Mouse (Mus musculus): ENCODE data around the gene Ces4a. TPM values are rescaled to one million over a fixed set of nuclear protein-coding genes. Genes with fewer than 3 reads are reported as not detected.
A peak's percentile ranks its signal among the peaks of the same experiment; 100 is the strongest.
"Not testable (repeated sequence)": the region's sequence is repeated elsewhere in the genome, so short reads cannot be mapped to it uniquely, and the experiment has no call there.

Gene Ces4a
- total and polyA plus RNA-seq, 2 experiments from 2014 or later: not detected

- Histone ChIP-seq H3K4me3 (ENCODE audit: low read depth, low read length) (peak within 1 kb of the TSS; percentile 96), H3K4me2 (ENCODE audit: low read depth, low read length) (peak within 1 kb of the TSS; percentile 81), H3K27me3 (ENCODE audit: control insufficient read depth, insufficient read depth, low read length) (no peaks in the 10 kb centered on the region), H3K9me3 (replicated peaks; ENCODE audit: control insufficient read depth, low read length) (no peaks in the 10 kb centered on the region), H3K9ac (replicated peaks; ENCODE audit: low read depth, low read length) (peak within 1 kb of the TSS; percentile 94), H3K27ac (ENCODE audit: low read depth) (peak within 1 kb of the TSS; percentile 97), H3K36me3 (replicated peaks; ENCODE audit: control insufficient read depth, insufficient read depth, low read length) (no peaks in the 10 kb centered on the region), H3K4me1 (ENCODE audit: control insufficient read depth, insufficient read depth) (0 out of 2 replicates have a peak, but pooled peaks cover 6% of the 10 kb centered on the region)
- ATAC-seq (ENCODE audit: insufficient read depth, low read depth): peak; percentile 90
- WGBS: 0% methylated on average over 63 of the region's 86 CpGs
- DNase-seq (ENCODE audit: low spot score): peak; percentile 96
- no peak for TF ChIP-seq CTCF (IDR thresholded peaks at IDR 0.05; ENCODE audit: low read depth)
- no peak for TF ChIP-seq EP300 (IDR thresholded peaks at IDR 0.05; ENCODE audit: low read depth)
Observed at GRCm38 (mm10) chr8:105170381-105171115, 38.9 kb downstream of the Ces4a start, which contains the start of gene Cbfb. Gene Cbfb (plus strand): TSS chr8:105170674.

GRCm38 (mm10) chr8:105171116-105172002 is 39.8 kb downstream of the Ces4a start:
- no peak for TF ChIP-seq EP300 (IDR thresholded peaks at IDR 0.05; ENCODE audit: low read depth)
- no peak for TF ChIP-seq CTCF (IDR thresholded peaks at IDR 0.05; ENCODE audit: low read depth)
- Histone ChIP-seq H3K9ac (replicated peaks; ENCODE audit: low read depth, low read length) (peak overlapping the region; percentile 94), H3K4me1 (ENCODE audit: control insufficient read depth, insufficient read depth) (0 out of 2 replicates have a peak, but pooled peaks cover 6% of the 10 kb centered on the region), H3K27ac (ENCODE audit: low read depth) (peak overlapping the region; percentile 97), H3K4me2 (ENCODE audit: low read depth, low read length) (peak overlapping the region; percentile 81), H3K9me3 (replicated peaks; ENCODE audit: control insufficient read depth, low read length) (no peaks in the 10 kb centered on the region), H3K36me3 (replicated peaks; ENCODE audit: control insufficient read depth, insufficient read depth, low read length) (peaks cover 5% of the 10 kb centered on the region), H3K27me3 (ENCODE audit: control insufficient read depth, insufficient read depth, low read length) (no peaks in the 10 kb centered on the region), H3K4me3 (ENCODE audit: low read depth, low read length) (peak overlapping the region; percentile 96)
- DNase-seq (ENCODE audit: low spot score) (peak; percentile 63), ATAC-seq (ENCODE audit: insufficient read depth, low read depth) (peak; percentile 49)
- WGBS: under 1% methylated on average over 91 of the region's 92 CpGs

DNA sequence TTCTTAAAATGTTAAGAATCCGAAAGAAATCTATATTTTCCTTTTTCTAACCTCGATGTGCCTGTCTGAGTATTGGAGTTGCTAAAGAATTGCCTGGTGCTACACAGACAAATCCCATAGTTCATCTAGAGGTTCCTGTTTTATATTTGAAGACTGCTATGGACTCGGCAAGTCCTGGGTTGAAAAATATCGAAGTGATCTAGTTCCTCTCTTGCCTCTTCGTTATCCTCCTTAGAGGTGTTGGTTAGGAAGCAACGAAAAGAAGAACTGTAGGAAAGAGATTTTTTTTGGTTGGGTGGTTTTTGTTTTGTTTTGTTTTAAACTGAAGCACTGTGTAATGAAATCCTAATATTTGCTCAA is 40.4 kb downstream of the Ces4a start:
- DNase-seq (ENCODE audit: low spot score) (no peak), ATAC-seq (ENCODE audit: insufficient read depth, low read depth) (no peak)
- TF ChIP-seq EP300 (IDR thresholded peaks at IDR 0.05; ENCODE audit: low read depth) (no peak), CTCF (IDR thresholded peaks at IDR 0.05; ENCODE audit: low read depth) (no peak)
- Histone ChIP-seq H3K4me2 (ENCODE audit: low read depth, low read length) (peak overlapping the region; percentile 81), H3K36me3 (replicated peaks; ENCODE audit: control insufficient read depth, insufficient read depth, low read length) (peaks cover 8% of the 10 kb centered on the region), H3K9me3 (replicated peaks; ENCODE audit: control insufficient read depth, low read length) (no peaks in the 10 kb centered on the region), H3K27me3 (ENCODE audit: control insufficient read depth, insufficient read depth, low read length) (no peaks in the 10 kb centered on the region), H3K27ac (ENCODE audit: low read depth) (peak overlapping the region; percentile 97), H3K9ac (replicated peaks; ENCODE audit: low read depth, low read length) (peak overlapping the region; percentile 94), H3K4me1 (ENCODE audit: control insufficient read depth, insufficient read depth) (0 out of 2 replicates have a peak, but pooled peaks cover 6% of the 10 kb centered on the region), H3K4me3 (ENCODE audit: low read depth, low read length) (peak overlapping the region; percentile 96)
- 22% methylated on average over 6 of the region's 6 CpGs for WGBS

DNA sequence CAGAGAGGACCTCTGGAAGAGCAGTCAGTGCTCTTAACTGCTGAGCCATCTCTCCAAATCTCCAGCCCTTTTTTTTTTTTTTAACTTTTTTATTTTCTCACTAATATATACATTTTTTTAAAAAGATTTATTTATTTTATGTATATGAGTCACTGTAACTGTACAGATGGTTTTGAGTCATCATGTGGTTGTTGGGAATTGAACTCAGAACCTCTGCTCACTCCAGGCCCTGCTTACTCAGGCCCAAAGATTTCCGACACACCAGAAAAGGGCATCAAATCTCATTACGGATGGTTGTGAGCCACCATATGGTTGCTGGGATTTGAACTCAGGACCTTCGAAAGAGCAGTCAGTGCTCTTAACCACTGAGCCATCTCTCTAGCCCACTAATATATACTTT is 43.7 kb downstream of the Ces4a start:
- WGBS: 99% methylated on average over 3 of the region's 3 CpGs
- DNase-seq (ENCODE audit: low spot score); H3K9me3 ChIP-seq (replicated peaks; ENCODE audit: control insufficient read depth, low read length); H3K27ac ChIP-seq (ENCODE audit: low read depth); H3K4me1 ChIP-seq (ENCODE audit: control insufficient read depth, insufficient read depth); H3K4me3 ChIP-seq (ENCODE audit: low read depth, low read length); H3K4me2 ChIP-seq (ENCODE audit: low read depth, low read length); H3K36me3 ChIP-seq (replicated peaks; ENCODE audit: control insufficient read depth, insufficient read depth, low read length); ATAC-seq (ENCODE audit: insufficient read depth, low read depth); H3K27me3 ChIP-seq (ENCODE audit: control insufficient read depth, insufficient read depth, low read length); H3K9ac ChIP-seq (replicated peaks; ENCODE audit: low read depth, low read length): not testable (repeated sequence)

DNA sequence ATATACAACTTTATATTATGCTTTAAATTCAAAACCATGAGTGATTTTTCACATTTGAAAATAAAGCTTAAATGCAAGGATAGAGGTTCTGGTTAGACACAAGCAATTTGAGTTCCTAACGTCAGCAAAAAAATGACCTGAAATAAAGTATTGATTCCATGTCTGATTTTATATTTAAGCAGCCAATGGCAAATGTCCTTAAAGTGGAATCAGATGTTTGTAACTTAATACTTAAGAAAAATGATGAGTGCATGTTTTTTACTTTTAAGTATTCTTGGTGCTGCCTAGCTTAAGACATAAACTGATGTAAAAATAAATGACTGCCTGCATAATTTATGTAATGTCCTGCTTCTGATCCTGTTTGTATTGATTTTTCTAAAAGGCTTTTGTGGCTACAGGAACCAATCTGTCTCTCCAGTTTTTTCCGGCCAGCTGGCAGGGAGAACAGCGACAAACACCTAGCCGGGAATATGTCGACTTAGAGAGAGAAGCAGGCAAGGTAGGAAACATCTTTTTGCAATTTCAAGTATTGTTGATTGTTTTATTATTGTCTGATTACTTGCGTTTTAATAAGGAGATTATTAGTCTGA is 46.7 kb downstream of the Ces4a start:
- TF ChIP-seq EP300 (IDR thresholded peaks at IDR 0.05; ENCODE audit: low read depth) (no peak), CTCF (IDR thresholded peaks at IDR 0.05; ENCODE audit: low read depth) (no peak)
- H3K27ac ChIP-seq (ENCODE audit: low read depth): no peak overlapping the region
- no peak overlapping the region for H3K4me3 ChIP-seq (ENCODE audit: low read depth, low read length)
- peaks cover 13% of the 10 kb centered on the region for H3K36me3 ChIP-seq (replicated peaks; ENCODE audit: control insufficient read depth, insufficient read depth, low read length)
- DNase-seq (ENCODE audit: low spot score) (no peak), ATAC-seq (ENCODE audit: insufficient read depth, low read depth) (no peak)
- H3K4me1 ChIP-seq (ENCODE audit: control insufficient read depth, insufficient read depth): 0 out of 2 replicates have a peak, but pooled peaks cover under 1% of the 10 kb centered on the region
- H3K9me3 ChIP-seq (replicated peaks; ENCODE audit: control insufficient read depth, low read length): no peaks in the 10 kb centered on the region
- WGBS: 83% methylated on average over 6 of the region's 6 CpGs
- no peak overlapping the region for H3K4me2 ChIP-seq (ENCODE audit: low read depth, low read length)
- H3K27me3 ChIP-seq (ENCODE audit: control insufficient read depth, insufficient read depth, low read length): no peaks in the 10 kb centered on the region
- no peak overlapping the region for H3K9ac ChIP-seq (replicated peaks; ENCODE audit: low read depth, low read length)
